Mouse (Mus musculus): ENCODE results near the gene Il17re.

Gene Il17re

GRCm38 (mm10) chr6:113457952-113458534, at the start of gene Il17re:
TSS of gene Il17re (plus strand) at chr6:113458484.
- no peak for DNase-seq (ENCODE audit: low spot score in 2 of 2)

DNA sequence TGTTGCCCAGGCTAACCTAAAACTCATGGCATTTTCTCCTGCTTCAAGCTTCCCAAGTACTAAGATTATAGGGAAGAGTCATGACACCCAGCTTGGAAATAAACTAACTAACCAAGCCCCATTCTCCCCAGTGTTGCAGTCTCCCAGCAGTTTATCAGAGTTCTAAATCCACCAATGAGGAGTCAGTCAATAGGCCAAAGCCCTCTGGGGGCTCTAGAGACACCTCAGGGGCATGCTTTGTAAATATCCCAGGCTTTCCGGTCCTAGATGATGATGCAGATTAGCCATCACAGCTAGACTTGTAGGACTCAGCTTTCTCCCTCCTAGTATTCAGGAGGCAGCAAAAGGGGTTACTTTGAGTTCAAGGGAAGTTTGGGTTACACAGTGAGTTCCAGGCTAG, 48.3 kb upstream of the Il17re start:
- no peak for DNase-seq (ENCODE audit: low spot score in 2 of 2)

GRCm38 (mm10) chr6:113416416-113416815, 41.9 kb upstream of the Il17re start:
- no peak for DNase-seq (ENCODE audit: low spot score in 2 of 2)

- DNase-seq (ENCODE audit: low spot score in 2 of 2): no peak
Observed at GRCm38 (mm10) chr6:113418441-113419198, 39.7 kb upstream of the Il17re start.

DNA sequence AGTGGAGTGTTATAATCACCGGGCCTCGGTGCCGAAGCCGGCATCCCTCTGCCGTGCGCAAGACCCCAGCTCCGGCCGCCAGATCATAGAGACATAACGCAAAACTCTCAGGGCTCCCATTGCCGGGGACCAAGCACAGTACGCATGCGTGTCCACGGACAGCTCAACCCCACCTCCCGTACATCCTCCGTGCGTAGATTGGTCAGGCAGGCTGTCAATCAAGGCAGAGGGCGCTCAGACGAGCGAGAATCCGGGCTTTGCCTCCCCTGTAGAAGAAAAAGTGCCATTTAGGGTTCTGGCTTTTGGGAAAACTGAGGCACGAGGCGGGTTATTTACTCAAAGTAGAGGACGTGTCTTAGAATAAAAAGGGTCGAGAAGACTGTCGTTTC, 39.1 kb upstream of the Il17re start, which contains the start of gene Rpusd3:
Gene Rpusd3 (minus strand): TSS at position 142 of the 389 bp plus-strand sequence.
- peak; percentile 97 for DNase-seq (ENCODE audit: low spot score in 2 of 2)

DNA sequence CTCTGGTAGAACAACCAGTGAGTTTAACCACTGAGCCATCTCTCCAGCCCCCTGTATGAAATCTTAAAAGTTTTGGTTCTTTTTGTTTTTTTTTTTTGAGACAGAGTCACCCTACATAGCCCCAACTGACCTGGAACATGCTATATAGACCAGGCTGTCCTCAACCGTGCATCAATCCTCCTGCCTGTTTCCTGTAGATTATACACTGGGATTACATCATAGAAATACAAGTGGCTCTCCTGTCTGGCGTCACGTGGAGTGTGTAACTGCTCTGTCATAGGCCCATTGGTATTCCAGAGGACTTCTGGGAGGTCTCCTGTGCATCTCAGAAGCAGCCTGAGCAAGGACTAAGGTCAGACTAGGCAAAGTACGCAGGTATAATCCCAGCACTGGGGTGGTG, 35.3 kb upstream of the Il17re start:
- DNase-seq (ENCODE audit: low spot score in 2 of 2): no peak

GRCm38 (mm10) chr6:113424187-113424586, 34.1 kb upstream of the Il17re start:
- no peak for DNase-seq (ENCODE audit: low spot score in 2 of 2)

- DNase-seq (ENCODE audit: low spot score in 2 of 2): no peak
Observed at GRCm38 (mm10) chr6:113426696-113427095, 31.6 kb upstream of the Il17re start.

DNA sequence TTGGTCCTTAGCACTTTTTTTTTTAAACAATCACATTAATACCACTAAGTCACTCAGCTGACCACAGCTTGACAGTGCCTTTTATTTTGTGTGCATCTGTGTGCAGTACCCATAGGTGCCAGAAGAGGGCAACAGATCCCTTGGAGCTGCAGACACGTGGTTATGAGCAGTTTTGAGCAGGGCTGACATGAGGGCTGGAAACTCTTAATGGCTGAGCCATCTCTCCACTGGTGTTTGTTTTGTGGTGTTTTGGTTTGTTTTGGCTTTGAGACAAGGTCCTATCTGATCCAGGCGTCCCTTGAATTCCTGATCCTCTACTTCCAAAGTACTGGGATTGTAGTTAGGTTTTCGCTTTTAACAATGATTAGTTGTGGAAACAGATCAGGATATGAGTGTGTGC, 30.9 kb upstream of the Il17re start:
- DNase-seq (ENCODE audit: low spot score in 2 of 2): peak; percentile 44 to 67

- DNase-seq (ENCODE audit: low spot score in 2 of 2): no peak
Observed at GRCm38 (mm10) chr6:113428006-113428405, 30.3 kb upstream of the Il17re start.

- no peak for DNase-seq (ENCODE audit: low spot score in 2 of 2)
Observed at GRCm38 (mm10) chr6:113429965-113430364, 28.3 kb upstream of the Il17re start.

DNA sequence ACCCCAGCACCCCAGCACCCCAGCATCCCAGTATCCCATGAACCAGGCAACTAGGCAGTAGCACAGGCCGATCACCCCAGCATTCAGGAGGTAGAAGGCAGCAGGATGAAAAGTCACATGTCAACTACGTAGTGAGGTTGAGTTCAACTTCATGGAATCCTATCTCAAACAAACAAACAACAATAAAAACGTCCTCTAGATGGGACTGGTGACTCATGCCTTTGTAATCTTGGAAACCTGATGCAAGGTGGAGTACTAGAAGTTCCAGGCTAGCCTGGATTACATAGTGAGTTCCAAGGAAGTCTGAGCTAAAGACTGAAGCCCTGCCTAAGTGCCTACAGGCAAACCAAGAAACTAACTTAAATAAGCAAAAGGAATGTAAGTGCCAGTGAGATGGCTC, 27.4 kb upstream of the Il17re start:
- DNase-seq (ENCODE audit: low spot score in 2 of 2): no peak

DNA sequence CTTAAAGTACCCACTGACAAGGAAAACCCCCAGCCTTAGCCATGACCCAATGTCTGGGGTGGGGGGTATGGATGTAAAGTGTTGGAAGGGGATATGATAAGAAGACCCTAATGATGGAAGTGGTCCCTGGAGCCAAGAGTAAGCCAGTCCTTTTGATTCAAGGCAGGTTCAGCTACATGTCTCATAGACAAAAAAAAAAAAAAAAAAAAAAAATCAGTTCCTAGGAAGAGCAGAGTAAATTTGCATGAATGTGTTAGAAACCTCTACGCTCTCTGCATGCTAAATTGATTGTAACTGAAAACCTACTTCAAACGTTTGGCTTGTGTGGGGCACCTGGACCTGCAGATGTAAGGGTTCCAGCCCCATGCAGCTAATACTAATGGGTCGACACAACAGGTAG, 26.5 kb upstream of the Il17re start:
- DNase-seq (ENCODE audit: low spot score in 2 of 2): no peak

GRCm38 (mm10) chr6:113433661-113434060, 24.6 kb upstream of the Il17re start:
- DNase-seq (ENCODE audit: low spot score in 2 of 2): no peak

GRCm38 (mm10) chr6:113434691-113435090, 23.6 kb upstream of the Il17re start:
- no peak for DNase-seq (ENCODE audit: low spot score in 2 of 2)

GRCm38 (mm10) chr6:113435664-113436205, 22.5 kb upstream of the Il17re start, which contains the start of gene Cidec:
TSS of gene Cidec (minus strand) at chr6:113435760.
- DNase-seq (ENCODE audit: low spot score in 2 of 2): no peak

GRCm38 (mm10) chr6:113437135-113437534, 21.1 kb upstream of the Il17re start:
- no peak for DNase-seq (ENCODE audit: low spot score in 2 of 2)

- DNase-seq (ENCODE audit: low spot score in 2 of 2): no peak
Observed at GRCm38 (mm10) chr6:113438721-113439430, 19.4 kb upstream of the Il17re start.

DNA sequence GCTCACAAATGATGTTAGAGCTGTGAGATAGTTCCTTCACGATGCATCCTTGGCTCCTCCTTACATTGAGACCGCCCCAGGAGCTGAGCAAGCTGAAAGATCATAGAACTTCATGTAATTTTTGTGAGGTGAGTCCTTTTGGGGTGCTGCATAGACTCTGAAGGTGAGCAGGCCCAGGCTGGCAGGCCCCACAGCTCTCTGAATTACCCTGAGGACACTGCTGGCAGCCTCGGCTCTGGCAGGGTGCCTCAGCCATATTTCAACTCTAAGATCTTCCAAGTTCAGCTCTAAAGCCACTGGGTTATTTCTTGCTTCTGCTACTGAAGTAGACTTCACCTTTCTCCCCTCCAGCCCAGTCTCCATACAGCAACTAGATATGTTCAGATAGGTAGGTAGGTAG, 17.6 kb upstream of the Il17re start:
- no peak for DNase-seq (ENCODE audit: low spot score in 2 of 2)

- DNase-seq (ENCODE audit: low spot score in 2 of 2): peak; percentile 75 to 77
Observed at GRCm38 (mm10) chr6:113441147-113441680, 17.1 kb upstream of the Il17re start.

DNA sequence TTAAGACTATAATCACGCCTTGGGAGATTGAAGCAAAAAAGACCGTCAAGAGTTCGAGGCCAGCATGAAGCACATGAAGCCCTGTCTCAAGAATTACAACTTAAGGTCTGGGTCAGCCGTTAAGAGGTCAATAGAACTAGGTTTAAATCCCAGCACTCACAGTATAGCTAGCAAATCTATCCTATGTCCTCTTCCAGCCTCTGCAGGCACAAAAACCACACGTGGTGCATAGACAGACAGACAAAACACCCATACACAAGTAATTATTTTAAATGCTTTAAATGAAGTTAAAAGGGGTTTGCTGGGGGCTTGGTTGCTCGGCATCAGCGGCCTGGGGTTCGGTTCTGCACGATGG, 16.2 kb upstream of the Il17re start:
- no peak for DNase-seq (ENCODE audit: low spot score in 2 of 2)

- peak; percentile 92 for DNase-seq (ENCODE audit: low spot score in 2 of 2)
Observed at GRCm38 (mm10) chr6:113442442-113443090, 15.7 kb upstream of the Il17re start, which contains the start of gene Jagn1. TSS of gene Jagn1 (plus strand) at chr6:113442569.
